Mouse (Mus musculus) T-helper 2 cell (primary cell): ENCODE results near the gene Tbc1d22a.

Experiments used
- in situ Hi-C: fragments of 300-600 bp; cut with MboI, MseI; formaldehyde crosslinking; loops from one replicate; pipeline ENCODE4 v1.15.1; 2025; ENCODE audit warnings: high pct_unique_total_duplicates

Gene Tbc1d22a

GRCm38 (mm10) chr15:86213753-86214548 lies at the start of gene Tbc1d22a:
TSS of gene Tbc1d22a (plus strand) at chr15:86214459.
- in situ Hi-C loops, result no loop called here

DNA sequence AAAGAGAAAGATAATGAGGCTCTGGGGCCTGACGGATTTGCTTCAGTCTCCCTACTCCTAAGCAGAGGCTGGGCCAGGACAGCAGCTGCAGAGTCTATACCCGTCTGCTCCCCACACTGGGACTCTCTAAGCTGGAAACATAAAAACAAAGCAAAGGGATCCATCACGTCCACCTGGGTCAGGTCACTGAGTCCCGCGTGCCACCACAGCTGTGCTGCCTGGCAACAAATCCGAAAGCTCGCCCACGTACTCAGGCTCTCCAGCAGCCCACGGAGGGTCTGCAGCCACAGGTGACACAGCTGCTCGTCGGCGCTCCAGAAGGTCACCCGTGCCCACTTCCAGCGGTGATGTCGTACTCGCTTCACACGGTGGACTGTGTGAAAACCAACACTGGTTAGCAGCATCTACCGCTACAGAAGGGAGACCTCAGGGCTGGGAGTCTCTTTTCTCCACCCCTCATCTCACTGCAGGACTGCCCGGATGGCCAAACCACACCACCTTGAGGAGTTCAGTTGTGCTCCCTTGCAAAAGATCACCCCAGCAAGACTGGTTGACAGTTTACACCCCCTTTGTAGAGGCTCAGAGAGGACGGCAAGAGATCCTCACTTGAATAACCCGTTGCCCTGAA lies 49.4 kb upstream of the Tbc1d22a start:
- in situ Hi-C loops, result no loop called here

DNA sequence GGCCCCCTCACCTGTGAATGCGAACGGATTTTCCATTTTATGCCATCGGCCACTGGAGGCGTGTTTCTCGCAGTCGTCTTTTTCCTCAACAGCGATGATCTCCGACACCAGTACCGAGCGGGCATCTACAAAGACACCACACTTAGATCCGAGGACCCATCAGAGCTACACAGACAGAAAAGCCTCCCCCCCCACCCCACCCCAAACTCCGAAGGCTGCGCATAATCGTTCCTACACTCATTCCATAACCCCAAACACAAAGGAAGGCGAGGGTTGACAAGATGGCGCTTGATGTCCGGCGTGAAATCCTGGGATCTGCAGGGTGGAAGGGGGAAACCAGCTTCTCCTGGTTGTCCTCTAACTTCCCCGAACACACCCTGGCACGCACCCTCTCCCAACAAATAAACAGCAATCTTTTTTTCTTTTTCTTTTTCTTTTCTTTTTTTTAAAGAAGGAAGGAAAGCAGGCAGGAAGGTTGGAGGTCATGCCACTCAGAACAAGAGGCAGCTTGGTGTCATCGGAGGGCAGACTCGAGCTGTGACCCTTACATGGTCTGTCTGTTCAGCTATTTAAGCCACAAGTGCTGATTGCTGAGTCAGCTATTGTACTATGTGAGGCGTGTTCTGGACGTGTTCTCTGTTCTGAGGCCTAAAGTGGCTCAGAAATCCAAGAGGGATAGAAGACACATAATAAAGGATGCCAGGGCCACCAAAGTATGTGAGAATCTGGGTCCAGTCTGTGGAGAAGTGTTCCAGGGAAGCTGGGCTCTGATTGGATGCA lies 48.3 kb upstream of the Tbc1d22a start:
- in situ Hi-C loops, result no loop called here

GRCm38 (mm10) chr15:86167032-86167655 lies 47.1 kb upstream of the Tbc1d22a start:
- in situ Hi-C loops, result no loop called here

- in situ Hi-C loops, result no loop called here
Observed at GRCm38 (mm10) chr15:86167787-86168504, 46.3 kb upstream of the Tbc1d22a start.

DNA sequence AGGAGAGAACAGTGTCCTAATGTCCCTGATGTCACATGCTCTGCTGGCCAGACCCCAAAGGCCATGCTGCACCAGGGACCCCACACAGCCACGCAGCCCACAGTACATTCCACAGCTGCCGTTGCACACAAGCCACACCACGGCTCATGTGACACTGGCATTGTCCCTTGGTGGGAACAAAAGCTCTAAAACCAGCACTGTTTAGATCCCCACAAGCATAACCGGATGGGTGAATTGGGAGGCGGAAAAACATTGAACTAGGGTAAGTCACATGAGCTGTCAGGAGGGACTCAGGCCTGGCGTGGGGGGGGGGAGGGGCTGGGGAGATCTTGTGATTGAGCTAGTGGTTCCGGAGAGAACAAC lies 45.8 kb upstream of the Tbc1d22a start:
- in situ Hi-C loops, result no loop called here

DNA sequence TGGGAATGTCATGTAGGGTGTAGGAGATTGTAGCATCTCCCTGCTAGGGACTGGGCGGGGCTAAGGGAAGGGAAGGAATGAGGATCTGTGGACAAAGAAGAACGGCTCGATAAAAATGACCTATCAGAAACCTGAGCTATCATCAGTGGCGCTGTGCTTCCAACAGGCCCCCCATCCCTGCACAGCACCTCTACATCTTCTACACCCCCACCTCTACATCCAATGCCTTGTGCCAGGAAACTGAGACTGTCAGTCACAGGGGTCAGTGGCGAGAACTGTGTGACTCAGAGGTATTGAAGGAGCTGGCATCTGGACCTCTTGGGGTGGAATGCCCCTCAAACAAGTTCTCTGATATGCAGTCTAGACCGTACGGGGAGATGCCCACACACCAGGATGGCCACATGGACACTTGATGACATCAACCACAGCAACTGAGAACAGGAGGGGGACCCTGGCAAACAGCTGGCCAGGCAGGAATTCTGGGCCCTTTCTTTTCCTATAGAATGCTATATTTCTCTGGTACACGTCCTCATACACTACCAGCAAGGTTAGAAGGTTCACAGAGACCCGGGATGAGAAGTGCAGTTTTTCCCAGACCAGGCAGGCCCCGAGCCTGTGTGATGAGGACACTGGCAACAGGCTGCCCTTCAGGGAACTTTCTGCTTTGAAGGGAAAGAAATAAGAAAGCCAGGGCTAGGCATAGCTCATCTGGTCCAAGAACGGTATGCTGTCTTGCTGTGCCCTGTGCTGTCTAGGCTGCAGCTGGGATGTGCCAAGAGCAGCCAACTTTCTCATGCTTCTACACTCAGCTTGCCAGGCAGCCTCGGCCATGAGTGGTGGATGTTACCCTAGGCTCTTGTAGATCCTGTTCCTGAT lies 45.1 kb upstream of the Tbc1d22a start:
- in situ Hi-C loops, result no loop called here

DNA sequence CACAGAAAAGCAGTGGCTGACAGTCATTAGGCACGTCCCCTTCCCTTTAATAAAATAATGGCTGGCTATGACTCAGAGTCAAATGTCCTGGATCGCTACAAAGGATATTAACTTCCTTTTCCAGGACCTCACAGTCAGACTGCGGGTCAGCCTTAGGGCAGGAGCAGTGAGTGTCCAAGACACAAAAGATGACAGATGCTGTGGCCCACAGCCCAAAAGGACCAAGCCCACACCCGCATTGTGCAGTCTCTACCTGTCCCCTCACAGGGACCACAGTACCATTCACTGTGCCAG lies 44.5 kb upstream of the Tbc1d22a start:
- in situ Hi-C loops, result no loop called here

DNA sequence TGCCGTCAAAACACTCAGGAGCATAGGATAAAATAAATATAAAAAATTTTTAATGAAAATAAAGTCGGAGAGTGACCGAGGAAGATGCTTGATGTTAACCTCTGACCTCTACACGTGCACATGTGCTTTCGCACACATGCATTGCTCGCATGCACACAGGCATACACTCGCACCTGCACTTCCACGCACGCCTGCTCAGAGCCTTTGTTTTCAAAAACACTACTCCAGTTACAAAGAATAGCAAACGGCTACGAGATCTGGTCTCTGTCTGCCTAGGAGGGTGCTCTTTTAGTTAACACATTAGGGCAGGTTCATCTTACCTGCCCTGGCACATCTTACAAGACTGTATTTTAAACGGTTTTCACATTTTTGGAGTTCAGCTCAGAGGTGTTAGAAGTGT lies 42.9 kb upstream of the Tbc1d22a start:
- in situ Hi-C loops, result no loop called here

DNA sequence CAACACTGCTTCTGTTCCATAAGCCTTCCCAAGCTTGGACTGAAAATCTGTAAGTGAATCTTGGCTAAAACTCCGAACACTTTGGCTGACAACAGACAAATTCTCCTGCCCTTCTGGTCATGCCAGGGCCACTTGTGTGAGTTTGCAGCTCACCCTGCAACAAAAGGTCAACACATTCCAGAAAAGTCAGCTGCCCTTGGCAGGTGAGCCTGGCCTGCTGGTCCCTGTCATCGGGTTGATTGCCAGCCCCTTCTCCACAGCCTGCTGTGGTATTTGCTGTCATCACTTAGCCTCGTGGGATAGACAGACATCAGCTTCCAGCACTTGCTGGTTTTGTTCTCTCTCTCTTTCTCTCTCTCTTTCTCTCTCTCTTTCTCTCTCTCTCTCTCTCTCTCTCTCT lies 42.1 kb upstream of the Tbc1d22a start:
- in situ Hi-C loops, result no loop called here

DNA sequence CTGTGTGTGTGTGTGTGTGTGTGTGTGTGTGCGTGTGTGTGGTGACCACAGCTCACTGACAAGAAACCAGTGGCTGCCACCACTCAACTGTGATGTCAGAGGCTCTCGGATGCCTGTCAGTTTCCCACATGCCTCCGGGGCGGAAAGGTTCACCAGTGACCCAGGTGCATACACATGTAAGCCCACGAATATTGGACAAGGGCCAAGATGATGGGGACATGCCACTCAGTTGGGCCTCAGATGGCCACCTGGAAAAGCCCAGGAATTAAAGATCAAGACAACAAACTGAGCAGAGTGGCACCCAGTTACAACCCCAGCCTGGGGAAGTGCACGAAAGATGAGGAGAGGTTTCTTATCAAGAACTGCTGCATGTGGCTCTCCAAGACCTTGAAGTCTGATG lies 41.7 kb upstream of the Tbc1d22a start:
- in situ Hi-C loops, result no loop called here

DNA sequence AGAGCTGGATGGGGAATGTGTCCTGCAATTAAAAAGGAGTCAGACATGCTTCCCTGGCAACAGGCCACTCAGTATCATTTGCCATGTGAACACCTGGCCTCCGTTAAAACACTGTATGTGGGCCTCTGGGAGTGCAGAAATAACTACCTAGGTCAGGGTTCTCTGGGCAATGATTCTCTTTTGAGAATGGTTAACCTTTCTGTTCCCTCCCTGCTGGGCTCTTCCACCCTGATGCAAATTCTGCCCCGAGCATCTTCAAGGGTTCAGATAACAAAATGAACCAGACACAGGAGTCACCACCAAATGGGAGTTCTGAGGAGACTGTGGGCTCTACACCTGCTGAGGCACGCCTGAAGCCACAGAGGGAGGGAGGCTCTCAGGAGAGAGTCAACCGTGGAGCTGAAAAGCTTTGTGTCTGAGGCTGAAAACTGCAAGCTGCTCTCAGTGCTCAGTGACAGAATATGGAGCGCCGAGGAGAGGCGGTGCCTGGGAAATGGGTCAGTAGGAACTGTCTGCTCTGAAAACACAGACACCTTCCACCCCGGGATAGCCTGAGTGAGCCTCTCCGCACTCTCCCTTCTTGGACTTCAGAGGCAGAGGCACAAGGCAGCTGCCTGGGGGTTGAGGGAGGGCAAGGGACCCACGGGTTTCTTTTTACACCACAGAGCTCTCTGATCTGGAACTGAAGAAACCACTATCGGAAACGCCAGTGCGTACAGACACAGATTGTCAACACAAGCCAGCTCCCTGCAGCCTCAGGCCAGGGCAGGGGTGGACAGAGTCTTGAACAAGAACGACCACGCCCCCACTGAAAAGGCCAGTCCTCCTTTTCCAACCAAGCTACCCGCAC lies 40.9 kb upstream of the Tbc1d22a start:
- in situ Hi-C loops, result no loop called here

- in situ Hi-C loops, result loop anchor here (25.0 kb wide), 1 partner anchor 1138 kb away; the partner anchor contains the start of gene Fam118a
Observed at GRCm38 (mm10) chr15:86175253-86176050, 38.8 kb upstream of the Tbc1d22a start.

DNA sequence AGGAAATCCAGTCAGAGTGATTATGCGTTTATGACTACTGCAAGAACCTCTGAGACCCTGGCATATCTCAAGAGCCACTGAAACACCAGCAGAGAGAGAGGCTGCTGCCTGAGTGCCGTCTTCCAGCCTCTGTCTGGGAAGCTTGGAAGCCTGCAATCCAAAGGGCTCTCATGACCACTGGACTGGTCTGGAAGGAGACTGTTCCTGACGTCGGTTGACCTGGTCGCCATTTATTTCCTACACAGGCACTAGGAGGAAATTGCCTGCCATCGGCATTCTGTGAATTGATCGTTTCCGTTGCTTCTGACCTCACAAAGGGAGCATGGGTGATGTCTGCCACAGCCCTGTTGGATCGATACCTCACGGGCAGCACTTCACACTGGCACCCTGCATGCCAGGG lies 38.1 kb upstream of the Tbc1d22a start:
- in situ Hi-C loops, result loop anchor here (25.0 kb wide), 1 partner anchor 1139 kb away; the partner anchor contains the start of gene Fam118a

DNA sequence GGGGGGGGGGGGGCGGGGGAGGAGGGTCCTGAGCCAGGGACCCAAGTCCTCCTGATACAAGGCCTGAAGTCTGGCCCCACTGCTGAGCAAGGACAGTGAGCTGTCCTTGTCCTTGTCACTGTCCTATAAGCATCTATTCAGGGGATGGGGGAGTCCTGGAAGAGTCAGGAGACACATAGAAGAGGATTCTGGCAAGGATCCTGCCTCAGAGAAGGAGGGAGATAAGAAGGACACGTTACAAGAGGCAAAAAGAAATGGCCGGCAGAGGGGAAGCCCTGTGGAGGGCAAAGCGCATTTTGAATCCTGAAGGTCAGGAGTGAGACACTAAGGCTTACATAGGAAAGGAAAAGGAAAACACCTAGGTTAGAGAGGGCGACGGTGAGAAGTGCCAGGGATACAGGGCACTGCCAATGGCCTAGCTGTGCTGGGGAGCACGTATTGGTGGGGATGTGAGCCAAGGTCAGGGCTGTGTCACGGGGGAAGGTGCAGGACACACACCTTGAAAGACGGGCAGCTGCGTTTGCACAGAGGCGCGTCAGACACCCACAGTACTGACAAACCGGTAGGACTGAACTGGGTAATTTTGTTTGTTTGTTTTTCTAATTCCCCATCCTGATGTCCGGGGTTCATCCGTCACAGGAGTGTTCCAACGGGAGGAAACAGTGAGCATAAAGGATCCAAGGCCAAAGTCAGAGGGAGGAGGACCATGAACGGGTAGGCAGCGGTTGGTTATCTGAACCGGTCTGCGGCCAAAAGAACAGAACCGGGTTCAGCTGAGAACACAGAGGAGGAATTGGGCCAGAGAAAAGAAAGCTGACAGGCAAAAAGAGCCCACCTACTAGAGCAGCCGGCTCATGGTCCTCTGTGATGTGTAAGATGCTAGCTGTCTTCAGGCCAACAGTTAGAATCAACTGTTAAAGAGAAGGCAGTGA lies 37.2 kb upstream of the Tbc1d22a start:
- in situ Hi-C loops, result loop anchor here (25.0 kb wide), 1 partner anchor 1140 kb away; the partner anchor contains the start of gene Fam118a

- in situ Hi-C loops, result loop anchor here (25.0 kb wide), 1 partner anchor 1140 kb away; the partner anchor contains the start of gene Fam118a
Observed at GRCm38 (mm10) chr15:86177703-86178251, 36.5 kb upstream of the Tbc1d22a start.

GRCm38 (mm10) chr15:86178594-86178993 lies 35.7 kb upstream of the Tbc1d22a start:
- in situ Hi-C loops, result loop anchor here (25.0 kb wide), 1 partner anchor 1141 kb away; the partner anchor contains the start of gene Fam118a
